Comparison of ENCODE assay signal across 9 mouse cellular contexts in the genomic region with DNA sequence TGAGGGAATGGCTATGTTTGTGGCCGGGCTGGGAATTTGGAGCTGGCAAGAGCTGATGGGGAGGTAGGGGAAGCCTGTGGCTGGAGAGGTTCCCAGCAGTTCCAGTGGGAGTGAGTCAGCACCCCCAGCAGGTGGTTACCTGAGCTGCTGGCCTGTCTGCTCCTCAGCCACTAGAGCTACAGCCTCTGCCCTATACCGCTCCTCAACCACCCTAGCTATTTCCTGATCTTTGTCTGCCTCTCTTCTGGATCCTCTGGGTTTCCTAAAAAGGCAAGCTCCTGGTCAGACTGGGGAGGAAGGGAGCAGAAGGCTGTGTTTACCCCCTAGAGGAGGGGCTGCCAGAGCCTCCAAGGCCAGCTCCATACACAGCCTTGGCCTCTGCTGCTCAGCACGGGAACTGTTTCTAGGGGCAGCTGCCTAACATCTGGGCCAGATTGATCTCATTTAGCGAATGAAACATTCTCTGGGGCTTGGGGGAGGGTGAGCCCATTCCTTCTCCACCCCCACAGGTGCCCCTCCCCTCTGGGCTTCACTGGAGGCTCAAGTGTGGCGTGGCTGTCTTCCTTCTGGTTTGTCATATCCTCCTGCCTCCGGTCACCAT. TPM values are rescaled to one million over a fixed set of nuclear protein-coding genes. Genes with fewer than 3 reads are reported as not detected.
DNase-seq lines count a peak whose midpoint lies in the region; ATAC-seq and TF ChIP-seq lines count a peak whose summit lies in the region.
"Had no signal": no experiment of that assay in that cellular context is flagged by ENCODE, and none has a peak within 500 bp of the region (broad histone marks: within the 10 kb centered on the region; RNA-seq: fewer than 3 reads in every experiment).

No protein-coding gene starts in this region.

- H3K4me1 ChIP-seq in forebrain, embryonic 11.5 days (replicated peaks; ENCODE audit: control insufficient read depth, insufficient read depth, low read length), result no peaks in the 10 kb centered on the region
- H3K4me1 ChIP-seq in forebrain, embryonic 15.5 days, result 0 out of 2 replicates have a peak, but pooled peaks cover 3% of the 10 kb centered on the region
- H3K4me1 ChIP-seq in kidney, postnatal 0 days (replicated peaks; ENCODE audit: insufficient read depth, low read length), result no peaks in the 10 kb centered on the region; the same call in 1 of the 2 replicates
- H3K4me1 ChIP-seq in stomach, embryonic 16.5 days (ENCODE audit: control insufficient read depth, insufficient read depth, low read length), result peaks cover 32% of the 10 kb centered on the region

- H3K4me2 ChIP-seq in forebrain, embryonic 11.5 days (ENCODE audit: low read depth, low read length, severe bottlenecking), result no peak overlapping the region
- no peak overlapping the region for H3K4me2 ChIP-seq in forebrain, embryonic 15.5 days (replicated peaks)
- no peak overlapping the region for H3K4me2 ChIP-seq in kidney, postnatal 0 days (ENCODE audit: low read length)
- peak overlapping the region; percentile 29; the same call in 1 of the 2 replicates for H3K4me2 ChIP-seq in stomach, embryonic 16.5 days (ENCODE audit: low read depth, low read length)
- H3K4me2 ChIP-seq: liver, embryonic 15.5 days had no signal

- ATAC-seq in forebrain, embryonic 11.5 days (replicated peaks; ENCODE audit: low FRiP score), result no peak
- ATAC-seq in forebrain, embryonic 15.5 days (replicated peaks), result no peak
- ATAC-seq in kidney, postnatal 0 days (replicated peaks; ENCODE audit: low FRiP score, low read depth), result peak; percentile 44
- ATAC-seq in stomach, embryonic 16.5 days (ENCODE audit: insufficient read depth, low FRiP score), result peak; percentile 82

- no peaks in the 10 kb centered on the region for H3K27me3 ChIP-seq in forebrain, embryonic 11.5 days (ENCODE audit: control insufficient read depth, insufficient read depth, low read length)
- no peaks in the 10 kb centered on the region for H3K27me3 ChIP-seq in forebrain, embryonic 15.5 days
- H3K27me3 ChIP-seq in kidney, postnatal 0 days (ENCODE audit: insufficient read depth, low read length), result no peaks in the 10 kb centered on the region
- H3K27me3 ChIP-seq in stomach, embryonic 16.5 days (ENCODE audit: control insufficient read depth, insufficient read depth, low read length), result no peaks in the 10 kb centered on the region
- H3K27me3 ChIP-seq: liver, embryonic 15.5 days had no signal

- H3K9me3 ChIP-seq in forebrain, embryonic 11.5 days (ENCODE audit: control insufficient read depth, low read length), result no peaks in the 10 kb centered on the region
- no peaks in the 10 kb centered on the region for H3K9me3 ChIP-seq in forebrain, embryonic 15.5 days
- no peaks in the 10 kb centered on the region for H3K9me3 ChIP-seq in kidney, postnatal 0 days (replicated peaks; ENCODE audit: low read length)
- no peaks in the 10 kb centered on the region for H3K9me3 ChIP-seq in stomach, embryonic 16.5 days (replicated peaks; ENCODE audit: control insufficient read depth, low read length)
- H3K9me3 ChIP-seq: liver, embryonic 15.5 days had no signal

- no peak overlapping the region for H3K27ac ChIP-seq in forebrain, embryonic 11.5 days (ENCODE audit: low read depth, low read length)
- no peak overlapping the region for H3K27ac ChIP-seq in forebrain, embryonic 15.5 days (replicated peaks)
- H3K27ac ChIP-seq in kidney, postnatal 0 days, result peak overlapping the region; percentile 37; the same call in 1 of the 2 replicates
- peak overlapping the region; percentile 95 for H3K27ac ChIP-seq in stomach, embryonic 16.5 days (ENCODE audit: low read length)
- H3K27ac ChIP-seq: liver, embryonic 15.5 days had no signal

- no peaks in the 10 kb centered on the region for H3K36me3 ChIP-seq in forebrain, embryonic 11.5 days (ENCODE audit: control insufficient read depth, insufficient read depth, low read length)
- no peaks in the 10 kb centered on the region for H3K36me3 ChIP-seq in forebrain, embryonic 15.5 days
- H3K36me3 ChIP-seq in kidney, postnatal 0 days (ENCODE audit: insufficient read depth, low read length), result no peaks in the 10 kb centered on the region
- no peaks in the 10 kb centered on the region for H3K36me3 ChIP-seq in stomach, embryonic 16.5 days (ENCODE audit: control insufficient read depth, insufficient read depth, low read length)
- H3K36me3 ChIP-seq: liver, embryonic 15.5 days had no signal

- intact Hi-C loops in gastrocnemius, postnatal 14 days (cut with DNase I; ENCODE audit: low total_unique reads), result no loop called here

- WGBS in forebrain, embryonic 11.5 days, result 47% methylated on average over 6 of the region's 6 CpGs
- WGBS in forebrain, embryonic 15.5 days, result 60% methylated on average over 6 of the region's 6 CpGs
- WGBS in kidney, postnatal 0 days, result 31% methylated on average over 6 of the region's 6 CpGs
- WGBS in stomach, embryonic 16.5 days, result 25% methylated on average over 6 of the region's 6 CpGs

- no peak for TF ChIP-seq CTCF in kidney, postnatal 0 days (IDR thresholded peaks at IDR 0.05; ENCODE audit: low read depth)

- H3K9ac ChIP-seq in forebrain, embryonic 11.5 days (ENCODE audit: low read length), result no peak overlapping the region
- no peak overlapping the region for H3K9ac ChIP-seq in forebrain, embryonic 15.5 days (replicated peaks)
- no peak overlapping the region for H3K9ac ChIP-seq in kidney, postnatal 0 days (ENCODE audit: low read depth, low read length)
- H3K9ac ChIP-seq in stomach, embryonic 16.5 days (ENCODE audit: low read length), result peak overlapping the region; percentile 46; the same call in 1 of the 2 replicates
- H3K9ac ChIP-seq: liver, embryonic 15.5 days had no signal

- H3K4me3 ChIP-seq in forebrain, embryonic 11.5 days (ENCODE audit: low read depth, low read length), result no peak overlapping the region
- H3K4me3 ChIP-seq in forebrain, embryonic 15.5 days, result no peak overlapping the region
- H3K4me3 ChIP-seq in kidney, postnatal 0 days (replicated peaks; ENCODE audit: low read depth, low read length), result no peak overlapping the region
- H3K4me3 ChIP-seq in stomach, embryonic 16.5 days (replicated peaks; ENCODE audit: low read length), result no peak overlapping the region; the same call in 1 of the 2 replicates
- H3K4me3 ChIP-seq: liver, embryonic 15.5 days had no signal

- peak; percentile 60 for DNase-seq in forebrain, embryonic 11.5 days (ENCODE audit: low spot score)
- peak; percentile 12 for DNase-seq in ZHBTc4 (ENCODE audit: low read depth, low spot score)
- DNase-seq in gastrocnemius, postnatal 14 days, result peak; percentile 77
- peak; percentile 57 for DNase-seq in kidney, postnatal 0 days (ENCODE audit: low spot score)
- no peak for DNase-seq in left cerebral cortex, adult 9 months (ENCODE audit: low spot score in 2 of 2)
- no peak for DNase-seq in spleen, adult 12 weeks (ENCODE audit: low spot score)

RNA-seq across cellular contexts. Expression of a gene that starts 17.1 kb away (rescaled TPM):
- polyA plus RNA-seq in forebrain, embryonic 11.5 days (2014; fragmentation: Nextera tagmentation; extraction: Ambion mirVana), result 0.98 and 1.1 TPM in 2 replicates
- polyA plus RNA-seq in forebrain, embryonic 15.5 days (2015; fragmentation: Nextera tagmentation; extraction: Ambion mirVana), result 0.60 and 0.61 TPM in 2 replicates
- total RNA-seq in gastrocnemius, postnatal 14 days (2021), result 1 to 10 TPM; 2.2 to 4.0 TPM
- 0.95 and 1.2 TPM in 2 replicates for polyA plus RNA-seq in kidney, postnatal 0 days (2015; fragmentation: Nextera tagmentation; extraction: Ambion mirVana)
- 8.9 and 10.1 TPM in 2 replicates for polyA plus RNA-seq in stomach, embryonic 16.5 days (2015; fragmentation: Nextera tagmentation; extraction: Ambion mirVana)

Comparison
In these comparisons a context has a peak if more than half of its experiments do, and no peak if none do; other contexts are left out.
1. ATAC-seq: peak in kidney, postnatal 0 days (single experiment) and stomach, embryonic 16.5 days (single experiment); none in forebrain, embryonic 11.5 days (single experiment) and forebrain, embryonic 15.5 days (single experiment).
2. DNase-seq: peak in forebrain, embryonic 11.5 days (single experiment), ZHBTc4 (single experiment), gastrocnemius, postnatal 14 days (single experiment) and kidney, postnatal 0 days (single experiment); none in left cerebral cortex, adult 9 months (0 of 2) and spleen, adult 12 weeks (single experiment).
3. H3K27ac ChIP-seq: peak in kidney, postnatal 0 days (single experiment) and stomach, embryonic 16.5 days (single experiment); none in forebrain, embryonic 11.5 days (single experiment) and forebrain, embryonic 15.5 days (single experiment).